Mouse (Mus musculus) gastrocnemius, postnatal 25 days (tissue): ENCODE data around the gene Pcyt1a. TPM values are rescaled to one million over a fixed set of nuclear protein-coding genes. Genes with fewer than 3 reads are reported as not detected.
"Not testable (repeated sequence)": the region's sequence is repeated elsewhere in the genome, so short reads cannot be mapped to it uniquely, and the experiment has no call there.

Source experiments
- DNase-seq: peaks from one replicate; pipeline ENCODE4 v3.0.0; 2022
- total RNA-seq, 2 experiments: library from RNA; stranded (reverse); gene quantifications; 1 replicate in 1 of 2; 2 replicates in 1 of 2; pipeline ENCODE4 v1.2.3; 2021

The Pcyt1a gene
- total RNA-seq, 2 experiments from 2014 or later = 95.5 to 104 TPM

DNA sequence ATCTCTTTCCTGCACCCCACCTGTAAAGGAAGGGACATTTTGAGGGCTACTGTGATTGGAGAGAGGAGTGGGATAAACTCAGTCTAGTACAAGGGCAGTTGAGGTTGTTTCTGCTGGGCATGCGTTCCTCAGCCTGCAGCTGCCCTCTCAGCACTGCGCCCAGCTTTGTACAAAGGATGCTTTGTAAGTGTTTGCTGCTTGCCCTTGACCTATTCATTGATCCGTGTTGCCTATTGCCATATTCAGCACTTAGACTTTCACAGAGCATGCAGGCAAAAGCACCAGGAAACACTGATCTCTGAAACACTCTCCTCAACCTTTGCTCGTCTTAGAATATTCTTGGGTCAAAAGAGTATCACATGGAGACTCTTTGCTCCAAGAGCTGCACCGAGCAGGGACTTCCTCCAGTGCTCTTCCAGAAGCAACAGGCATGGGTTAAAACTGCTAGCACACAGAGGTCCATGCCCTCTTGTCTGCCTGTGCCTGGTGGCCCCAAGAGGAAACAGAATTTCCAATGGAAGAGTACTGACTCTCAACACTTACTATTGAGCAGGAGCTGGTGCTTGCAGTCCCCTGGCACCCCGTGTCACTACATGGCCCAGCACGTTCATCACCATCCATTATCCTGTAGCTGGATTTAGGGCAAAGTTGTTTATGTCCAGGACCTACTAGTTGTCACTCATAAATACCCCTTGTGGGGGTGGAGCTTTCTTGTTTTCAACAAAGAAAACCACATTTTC lies 41.7 kb downstream of the Pcyt1a start:
- DNase-seq = no peak

- no peak for DNase-seq
Measured at GRCm38 (mm10) chr16:32477315-32477714, 46.6 kb downstream of the Pcyt1a start.

DNA sequence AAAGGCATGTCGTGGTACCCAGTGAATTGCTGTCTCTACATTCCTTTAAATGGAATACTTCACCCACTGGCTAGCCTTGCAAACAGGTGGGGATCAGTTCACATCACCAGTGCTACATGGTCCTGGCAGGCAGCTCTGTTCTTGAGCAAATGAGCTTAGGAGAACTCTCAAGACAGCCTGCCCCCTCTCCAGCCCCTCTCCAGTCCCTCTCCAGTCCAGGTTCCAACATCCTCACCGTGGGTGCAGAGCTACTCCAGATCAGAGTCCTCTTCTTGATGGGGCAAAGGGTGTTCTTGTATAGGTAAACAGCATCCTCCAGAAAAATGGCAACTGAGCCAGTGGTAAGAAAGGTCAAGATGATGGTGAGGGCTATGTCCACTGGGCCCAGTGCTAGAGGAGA lies 48.7 kb downstream of the Pcyt1a start:
- no peak for DNase-seq

DNA sequence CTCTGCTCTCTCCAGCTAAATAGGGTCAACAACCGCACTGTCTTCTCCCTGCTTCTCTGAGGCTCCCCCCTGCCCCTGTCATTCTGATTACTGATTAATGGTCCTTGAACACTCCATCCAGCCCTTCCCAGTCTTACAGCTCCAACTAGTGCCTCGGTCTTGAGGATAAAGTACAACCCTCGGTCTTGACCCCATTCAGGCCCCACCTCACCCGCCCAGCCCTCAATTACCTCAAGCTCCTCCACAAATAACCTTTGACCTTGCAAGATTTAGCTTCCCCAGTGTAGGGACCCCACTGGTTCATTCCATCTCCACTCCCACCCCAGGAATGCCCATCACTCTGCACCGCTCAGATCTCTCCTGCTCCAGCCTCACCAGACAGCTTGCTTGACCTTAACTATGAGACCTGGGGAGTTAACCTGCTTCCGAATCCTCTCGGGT lies 53.7 kb downstream of the Pcyt1a start:
- no peak for DNase-seq

- DNase-seq = no peak
Measured at GRCm38 (mm10) chr16:32485209-32485608, 54.5 kb downstream of the Pcyt1a start.

DNA sequence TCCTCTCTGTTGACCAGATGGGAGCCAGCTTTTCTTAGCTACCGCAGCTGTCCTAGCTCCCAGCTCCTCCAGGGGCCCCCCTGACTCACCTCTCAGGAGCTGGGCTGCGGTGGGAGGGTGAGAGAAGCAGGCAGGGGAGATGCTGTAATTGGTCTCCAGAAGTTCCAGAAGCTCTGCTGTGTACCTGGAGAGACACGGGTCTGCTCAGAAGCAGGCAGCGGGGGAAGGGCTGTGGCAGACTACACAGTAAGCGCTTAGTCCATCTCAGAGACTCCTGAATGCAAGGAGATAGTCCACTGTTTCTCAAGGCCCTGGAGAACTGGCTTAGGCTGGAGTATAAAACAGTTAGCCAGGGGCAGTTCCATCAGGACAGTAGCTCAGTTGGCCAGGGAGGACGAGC lies 55.3 kb downstream of the Pcyt1a start:
- no peak for DNase-seq

GRCm38 (mm10) chr16:32487234-32488111 lies 56.8 kb downstream of the Pcyt1a start, which contains the start of gene Slc51a:
Gene Slc51a, minus strand, starts transcription at chr16:32487879.
- no peak for DNase-seq

GRCm38 (mm10) chr16:32488939-32489338 lies 58.2 kb downstream of the Pcyt1a start:
- DNase-seq = no peak

- DNase-seq = not testable (repeated sequence)
Measured at GRCm38 (mm10) chr16:32494371-32494770, 63.6 kb downstream of the Pcyt1a start.

GRCm38 (mm10) chr16:32495965-32496364 lies 65.2 kb downstream of the Pcyt1a start, which contains the start of gene Zdhhc19:
Gene Zdhhc19, plus strand, starts transcription at chr16:32496265.
- DNase-seq = no peak

- no peak for DNase-seq
Measured at GRCm38 (mm10) chr16:32498996-32499395, 68.3 kb downstream of the Pcyt1a start.

GRCm38 (mm10) chr16:32499430-32500037 lies 68.8 kb downstream of the Pcyt1a start:
- DNase-seq = peak; percentile 66

DNA sequence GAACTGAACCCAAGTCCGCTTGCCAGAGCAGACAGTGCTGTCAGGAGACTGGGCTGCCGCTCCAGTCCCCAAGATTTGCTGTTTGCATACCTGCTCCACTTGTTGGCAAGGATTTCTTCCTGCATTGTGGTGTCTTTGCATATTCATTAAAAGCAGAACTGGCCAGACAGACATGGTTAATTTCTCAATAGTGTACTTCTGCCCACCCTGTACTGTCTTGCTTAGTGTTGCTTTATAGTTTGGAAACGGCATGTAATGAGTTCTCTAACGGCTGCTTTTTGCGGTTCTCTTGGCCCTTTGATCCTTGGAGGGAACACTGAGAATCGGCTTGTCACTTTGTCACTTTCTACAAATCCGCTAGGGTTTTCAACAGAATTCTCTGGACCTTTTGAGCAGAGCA lies 70.7 kb downstream of the Pcyt1a start:
- no peak for DNase-seq

DNA sequence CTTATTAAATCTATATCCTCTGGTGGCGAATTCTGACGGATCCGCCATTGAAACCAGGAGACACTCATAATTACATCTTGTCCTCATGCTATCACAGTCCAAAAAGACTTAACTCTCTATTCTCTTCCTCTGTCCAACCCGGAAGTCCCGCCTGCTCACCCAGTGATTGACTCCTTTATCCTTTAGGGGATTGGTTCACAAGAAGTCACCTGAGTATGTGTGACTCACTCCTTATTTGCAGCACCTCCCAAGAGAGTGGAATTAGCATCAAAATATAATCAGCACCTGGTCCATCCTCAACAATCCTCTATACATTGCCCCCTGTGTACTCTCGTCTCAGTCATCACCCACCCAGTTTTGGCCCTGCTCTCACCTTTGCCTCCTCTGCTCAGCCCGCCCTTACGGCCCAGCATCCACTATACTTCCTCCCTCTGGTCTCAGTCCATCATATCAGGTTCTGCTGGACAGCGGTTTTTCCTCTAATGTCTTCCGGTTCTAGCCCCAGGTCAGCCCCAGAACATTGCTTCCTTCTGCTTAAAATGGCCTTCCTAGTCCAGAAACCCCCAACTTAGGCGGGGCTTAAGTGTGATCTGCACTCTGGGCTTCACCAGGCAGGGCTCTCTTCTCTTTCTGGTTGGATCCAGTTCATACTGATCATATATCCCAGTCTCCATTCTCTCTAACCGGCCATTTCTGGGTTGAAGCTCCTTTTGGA lies 72.1 kb downstream of the Pcyt1a start:
- no peak for DNase-seq

GRCm38 (mm10) chr16:32503633-32504032 lies 72.9 kb downstream of the Pcyt1a start:
- no peak for DNase-seq

DNA sequence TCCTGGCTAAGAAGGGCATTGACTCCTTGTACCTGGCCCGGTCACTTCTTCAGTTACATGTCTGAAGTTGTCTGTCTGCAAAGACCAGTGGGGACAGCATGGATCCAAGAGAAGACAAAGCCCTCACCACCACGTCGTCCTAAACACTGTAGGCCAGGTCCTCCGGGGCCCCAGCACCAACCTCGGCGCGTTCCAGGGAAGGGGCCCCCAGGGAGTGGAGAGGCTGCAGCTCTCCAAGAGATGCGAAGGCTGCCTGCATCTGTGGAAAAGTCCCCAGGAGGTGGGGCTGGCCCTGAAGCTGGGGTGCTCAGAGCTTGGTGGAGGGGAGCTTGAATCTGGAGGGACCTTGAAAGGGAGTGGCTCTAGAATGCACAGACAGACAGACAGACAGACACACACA lies 75.6 kb downstream of the Pcyt1a start:
- DNase-seq = no peak

DNA sequence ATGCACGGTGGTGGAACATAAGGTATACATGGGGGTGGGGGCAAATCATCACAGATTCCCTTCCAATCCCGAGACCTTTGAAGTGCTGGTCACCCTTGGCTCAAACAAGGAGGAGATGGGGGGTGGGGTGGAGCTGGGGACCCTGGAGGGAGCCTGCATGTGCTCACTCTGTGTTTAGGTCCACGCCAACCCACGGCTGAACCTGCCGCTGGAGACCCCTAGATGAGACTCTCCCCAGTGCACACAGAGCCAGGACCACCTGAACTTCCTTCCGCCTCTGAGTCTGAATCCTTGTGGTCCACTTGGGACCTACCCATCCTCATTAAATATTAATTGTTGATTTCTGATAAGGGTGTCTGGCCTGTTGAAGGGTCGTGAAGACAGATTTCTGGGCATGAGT lies 76.1 kb downstream of the Pcyt1a start:
- no peak for DNase-seq

DNA sequence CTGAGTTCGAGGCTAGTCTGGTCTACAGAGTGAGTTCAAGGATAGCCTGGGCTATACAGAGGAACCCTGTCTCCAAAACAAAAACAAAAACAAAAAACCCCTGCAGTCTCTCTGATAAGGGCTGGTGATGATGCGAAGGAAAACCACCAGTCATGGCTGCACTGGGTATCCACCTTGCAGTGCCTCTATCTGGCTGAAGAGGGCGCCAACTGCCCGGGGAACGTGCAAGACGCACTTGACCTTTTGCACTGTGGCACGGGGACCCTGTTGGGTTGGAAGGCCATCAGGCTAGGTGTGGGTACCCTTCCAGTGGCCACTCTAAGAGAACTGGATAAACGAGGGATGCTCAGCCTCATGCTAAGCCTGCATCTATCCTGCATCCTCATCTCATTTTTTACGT lies 76.7 kb downstream of the Pcyt1a start:
- no peak for DNase-seq

- no peak for DNase-seq
Measured at GRCm38 (mm10) chr16:32508035-32508434, 77.3 kb downstream of the Pcyt1a start.

DNA sequence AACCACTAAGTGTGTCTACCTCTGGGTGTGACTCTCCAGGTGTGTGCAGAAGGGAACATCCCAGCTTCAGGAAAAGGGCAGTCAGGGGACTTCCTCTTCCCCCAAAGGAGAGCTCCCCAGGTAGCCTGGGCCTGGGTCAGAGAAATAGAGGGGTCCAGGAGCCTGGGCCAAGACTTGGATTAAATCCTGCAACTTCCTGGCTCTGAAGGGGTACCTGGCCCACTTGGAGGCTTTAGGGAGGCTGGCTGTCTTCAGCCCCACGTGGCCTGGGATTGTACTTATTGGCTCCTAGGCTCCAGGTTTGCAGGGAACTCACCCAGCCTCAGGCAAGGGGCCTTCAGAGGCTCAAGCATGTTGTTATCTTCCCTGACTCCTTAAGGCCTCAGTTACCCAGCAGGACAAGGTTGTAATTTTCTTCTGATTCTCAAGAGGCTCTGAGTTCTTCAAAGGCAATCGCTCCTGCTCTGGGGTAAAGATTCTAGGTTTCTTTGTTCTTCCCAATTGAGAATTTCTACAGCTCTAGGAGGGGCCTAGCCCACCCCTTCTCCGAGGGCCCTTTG lies 77.9 kb downstream of the Pcyt1a start:
- no peak for DNase-seq

- peak; percentile 32 for DNase-seq
Measured at GRCm38 (mm10) chr16:32509066-32509942, 78.6 kb downstream of the Pcyt1a start.
